Mouse (Mus musculus): ENCODE results near the gene Prdm1.

GRCm38 (mm10) chr10:44493818-44494492 is 34.3 kb downstream of the Prdm1 start:
- TF ChIP-seq POLR2A (IDR thresholded peaks at IDR 0.05; ENCODE audit: borderline replicate concordance, insufficient read depth, low read length) (no peak), CTCF (IDR thresholded peaks at IDR 0.05; ENCODE audit: borderline replicate concordance, insufficient read depth, low read depth, low read length) (no peak)

Measured in cerebellum, adult 2 months (tissue).